Mouse (Mus musculus): ENCODE measurements at regions not wholly inside any gene's neighbourhood (a gene's known extent, or its start where the extent isn't known, plus 50 kb on each side); places are given as distances from the start of the nearest gene placed in this dataset.
"Not testable (repeated sequence)": the region's sequence is repeated elsewhere in the genome, so short reads cannot be mapped to it uniquely, and the experiment has no call there.

- ATAC-seq (ENCODE audit: insufficient number of reproducible peaks, insufficient read depth, low FRiP score, low TSS enrichment, low read depth): peak; percentile 99
- Histone ChIP-seq H3K4me2 (peak overlapping the region; percentile 65), H3K27me3 (no peaks in the 10 kb centered on the region; the same call in 1 of the 2 replicates), H3K27ac (peak overlapping the region; percentile 22; the same call in 1 of the 2 replicates), H3K9ac (peak overlapping the region; percentile 51; the same call in 1 of the 2 replicates), H3K4me3 (peak overlapping the region; percentile 40), H3K4me1 (no peaks in the 10 kb centered on the region), H3K9me3 (no peaks in the 10 kb centered on the region), H3K36me3 (no peaks in the 10 kb centered on the region)
- WGBS: 27% methylated on average over 16 of the region's 18 CpGs
Observed at GRCm38 (mm10) chrX:94865531-94866502, 141.4 kb downstream of the Zxdb start.

GRCm38 (mm10) chrX:94883547-94883946 is 142.9 kb downstream of the Spin4 start:
- H3K27ac ChIP-seq; H3K27me3 ChIP-seq; H3K9ac ChIP-seq; H3K9me3 ChIP-seq; ATAC-seq (ENCODE audit: insufficient number of reproducible peaks, insufficient read depth, low FRiP score, low TSS enrichment, low read depth); H3K4me2 ChIP-seq; H3K4me3 ChIP-seq; H3K36me3 ChIP-seq; H3K4me1 ChIP-seq: not testable (repeated sequence)
- WGBS: 88% methylated on average over 2 of the region's 2 CpGs

All from embryonic facial prominence, embryonic 13.5 days (tissue).